Mouse (Mus musculus) cerebellum, adult 8-10 months (tissue): Measurements from ENCODE around the gene Nradd.

Experiments used
- DNase-seq: peaks from one replicate; pipeline ENCODE4 v3.0.0; 2022

The Nradd gene

GRCm38 (mm10) chr9:110651931-110652722, 27.9 kb upstream of the Nradd start:
- DNase-seq = no peak

- DNase-seq = no peak
These were observed 25.5 kb upstream of the Nradd start for GRCm38 (mm10) chr9:110649775-110650174.

GRCm38 (mm10) chr9:110645219-110645618, 21.0 kb upstream of the Nradd start:
- no peak for DNase-seq

GRCm38 (mm10) chr9:110644295-110644694, 20.0 kb upstream of the Nradd start:
- DNase-seq = no peak

- DNase-seq = no peak
These were observed 19.5 kb upstream of the Nradd start for GRCm38 (mm10) chr9:110643787-110644186.

GRCm38 (mm10) chr9:110642812-110643524, 18.7 kb upstream of the Nradd start:
- DNase-seq = no peak

- DNase-seq = no peak
These were observed 16.8 kb upstream of the Nradd start for GRCm38 (mm10) chr9:110641006-110641405.

GRCm38 (mm10) chr9:110638611-110639021, 14.4 kb upstream of the Nradd start:
- DNase-seq = peak; percentile 57

DNA sequence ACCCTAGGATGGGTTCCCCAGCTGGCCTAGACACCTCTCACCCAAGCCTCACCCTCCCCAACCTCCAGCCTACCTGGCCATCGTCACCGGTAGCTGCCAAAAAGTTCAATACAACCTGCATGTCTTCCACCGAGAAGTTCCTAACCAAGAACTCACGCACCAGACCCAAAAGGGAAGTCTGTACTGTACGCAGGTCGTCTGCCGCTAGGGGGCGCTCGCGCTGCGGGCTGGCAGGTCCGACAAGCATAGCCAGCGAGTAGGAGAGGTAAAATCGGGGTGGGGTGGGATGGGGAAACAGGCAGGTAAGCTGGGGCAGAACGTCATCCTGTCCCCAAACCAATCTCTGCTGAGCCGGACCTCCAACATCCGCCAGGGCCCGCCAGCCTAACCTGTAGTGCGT, 11.0 kb upstream of the Nradd start:
- DNase-seq = peak; percentile 87

DNA sequence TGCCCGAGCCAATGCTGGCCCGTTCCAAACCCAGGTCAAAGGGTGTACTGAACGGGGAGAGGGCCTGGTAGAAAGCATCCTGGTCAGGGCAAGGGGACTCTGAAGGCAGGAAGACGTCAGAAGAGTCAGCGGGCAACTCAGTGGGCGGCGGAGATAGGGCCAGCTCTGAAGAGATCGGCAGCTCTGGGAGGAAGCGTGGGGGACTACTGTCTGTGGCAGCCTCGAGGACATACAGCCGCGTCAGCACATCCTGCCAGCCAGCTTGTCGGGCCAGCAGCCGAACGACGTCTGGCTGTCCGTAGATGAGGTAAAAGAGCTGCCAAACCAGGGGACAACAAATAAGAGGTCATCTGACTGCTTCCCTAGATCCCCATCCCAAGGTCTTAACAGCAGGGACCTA, 9.6 kb upstream of the Nradd start:
- DNase-seq = no peak

- DNase-seq = no peak
These were observed 8.4 kb upstream of the Nradd start for GRCm38 (mm10) chr9:110632671-110633070.

- no peak for DNase-seq
These were observed 7.5 kb upstream of the Nradd start for GRCm38 (mm10) chr9:110631651-110632275.

GRCm38 (mm10) chr9:110631191-110631590, 6.9 kb upstream of the Nradd start:
- no peak for DNase-seq

- no peak for DNase-seq
These were observed 5.9 kb upstream of the Nradd start for GRCm38 (mm10) chr9:110630171-110630570.

GRCm38 (mm10) chr9:110625350-110625908, 1.2 kb upstream of the Nradd start:
- no peak for DNase-seq

- no peak for DNase-seq
These were observed 646 bp downstream of the Nradd start for GRCm38 (mm10) chr9:110623416-110624195.

DNA sequence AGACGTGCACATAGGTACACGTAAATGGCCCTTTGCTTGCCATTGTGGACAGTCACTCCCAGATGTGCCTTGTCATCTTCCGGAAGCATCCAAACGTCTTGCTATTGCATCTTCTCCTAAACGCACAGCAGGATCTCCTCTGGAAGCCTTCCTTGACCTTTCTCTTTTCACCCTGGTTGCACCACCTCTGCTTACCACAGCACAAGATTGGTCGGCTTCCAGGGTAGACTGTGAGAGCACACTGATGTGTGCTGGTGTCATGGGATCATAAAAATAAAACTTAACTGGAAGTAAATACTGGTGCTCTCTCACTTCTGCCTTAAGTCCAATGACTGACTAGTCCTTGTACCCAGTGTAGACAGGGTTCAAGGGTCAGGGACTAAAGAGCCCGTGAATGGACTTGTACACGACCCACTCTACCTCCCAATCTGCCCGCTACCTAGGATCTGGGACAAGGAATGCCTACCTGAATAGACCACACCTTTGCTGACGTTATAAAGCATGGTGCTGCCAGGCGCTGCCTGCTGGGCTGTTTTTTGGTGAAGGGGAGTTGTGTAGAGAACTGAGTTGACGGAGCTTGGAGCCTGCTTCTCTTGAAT, 1.5 kb downstream of the Nradd start:
- no peak for DNase-seq

- no peak for DNase-seq
These were observed 3.6 kb downstream of the Nradd start for GRCm38 (mm10) chr9:110620685-110621084.

DNA sequence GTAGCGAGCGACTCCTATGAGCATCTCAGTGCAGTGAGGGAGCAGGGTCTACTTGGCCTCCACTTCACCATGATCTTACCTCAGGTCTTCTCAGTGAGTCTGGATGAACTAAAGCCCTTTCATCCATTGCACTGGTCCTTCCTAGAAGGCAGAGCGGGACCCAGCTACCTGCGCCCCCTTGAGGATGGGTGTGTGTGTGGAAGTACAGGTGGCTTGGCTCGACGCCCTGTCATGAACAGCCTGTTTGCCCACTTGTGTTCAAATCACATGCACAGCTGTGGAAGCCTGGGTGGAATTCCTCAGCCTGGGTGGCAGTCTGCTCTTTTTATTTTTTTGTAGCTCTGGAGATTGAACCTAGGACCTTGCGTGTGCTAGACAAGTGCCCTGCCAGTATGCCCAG, 4.1 kb downstream of the Nradd start:
- DNase-seq = no peak

DNA sequence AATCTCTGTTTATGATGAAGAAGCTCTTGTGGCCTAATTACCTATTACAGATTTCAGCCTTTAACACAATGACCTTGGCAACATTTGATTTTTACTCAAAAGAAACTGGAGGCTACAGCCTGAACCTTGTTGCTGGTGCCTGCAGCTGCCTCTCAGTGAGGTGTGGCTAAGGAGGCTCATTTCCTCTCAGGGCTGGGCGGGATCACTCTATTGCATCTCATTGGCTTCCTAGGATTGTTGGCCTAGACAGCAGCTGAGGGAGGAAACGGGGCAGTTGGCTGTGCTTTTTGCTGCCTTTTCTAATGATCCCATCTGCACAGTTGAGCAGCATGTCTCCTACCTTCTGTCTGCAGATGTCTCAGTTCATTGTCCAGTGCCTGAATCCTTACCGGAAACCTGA, 7.2 kb downstream of the Nradd start:
- DNase-seq = no peak

DNA sequence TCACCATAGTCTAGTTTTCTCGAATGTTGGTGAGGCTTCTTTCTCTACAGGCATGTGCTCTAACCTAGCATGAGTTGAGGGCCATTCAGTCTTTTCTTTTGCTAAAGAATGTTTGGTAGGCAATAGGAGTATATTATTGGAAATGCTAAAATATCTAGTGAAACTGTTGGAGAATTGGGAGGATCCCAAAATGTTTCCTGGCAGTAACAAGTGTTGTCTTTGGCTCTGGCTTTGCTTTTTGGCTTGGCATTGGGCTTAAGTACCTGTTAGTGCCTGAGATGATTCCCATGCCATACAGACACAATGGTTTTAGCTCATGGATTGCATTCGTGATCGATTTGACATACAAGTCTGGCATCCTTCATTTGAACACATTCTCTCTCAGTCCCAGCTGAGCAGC, 12.8 kb downstream of the Nradd start:
- no peak for DNase-seq

- peak; percentile 33 for DNase-seq
These were observed 40.7 kb downstream of the Nradd start for GRCm38 (mm10) chr9:110583521-110583920.
